Mouse (Mus musculus): Measurements from ENCODE around the gene Htra1.

DNA sequence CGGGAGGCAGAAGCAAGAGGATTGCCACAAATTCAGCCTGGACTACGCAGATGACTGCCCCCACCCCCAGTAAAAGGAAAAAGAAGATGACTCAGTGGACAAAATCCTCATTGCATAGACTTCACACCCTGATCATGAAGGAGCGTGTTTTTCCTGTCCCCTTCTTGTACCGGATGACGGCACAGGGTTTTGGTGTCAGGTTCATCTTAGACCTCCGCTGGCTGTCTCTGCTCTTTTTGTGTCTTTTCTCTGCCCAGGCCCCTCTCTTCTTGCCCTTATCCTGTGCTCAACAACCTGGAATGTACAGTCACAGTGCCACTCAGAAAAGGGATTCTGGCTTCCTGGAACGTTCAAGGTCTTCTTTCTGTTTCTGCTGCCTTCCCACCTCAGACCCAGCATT lies 14.6 kb downstream of the Htra1 start:
- TF ChIP-seq POLR2A (IDR thresholded peaks at IDR 0.05; ENCODE audit: extremely low read depth, insufficient read depth, low read length) (no peak), CTCF (IDR thresholded peaks at IDR 0.05; ENCODE audit: extremely low read depth, insufficient read depth, low read length) (no peak)
